Mouse (Mus musculus): ENCODE data around the gene Gm10354.
"Not testable (repeated sequence)": the region's sequence is repeated elsewhere in the genome, so short reads cannot be mapped to it uniquely, and the experiment has no call there.

Gm10354 gene

GRCm38 (mm10) chr5:14955928-14956706 is 22.6 kb downstream of the Gm10354 start:
- not testable (repeated sequence) for DNase-seq (ENCODE audit: low read depth in 2 of 2, low spot score in 2 of 2)

- not testable (repeated sequence) for DNase-seq (ENCODE audit: low read depth in 2 of 2, low spot score in 2 of 2)
Observed at GRCm38 (mm10) chr5:14953587-14953986, 25.1 kb downstream of the Gm10354 start.

- DNase-seq (ENCODE audit: low read depth in 2 of 2, low spot score in 2 of 2), result not testable (repeated sequence)
Observed at GRCm38 (mm10) chr5:14952749-14953148, 26.0 kb downstream of the Gm10354 start.

GRCm38 (mm10) chr5:14951822-14952221 is 26.9 kb downstream of the Gm10354 start:
- DNase-seq (ENCODE audit: low read depth in 2 of 2, low spot score in 2 of 2), result not testable (repeated sequence)

GRCm38 (mm10) chr5:14947482-14948198 is 31.1 kb downstream of the Gm10354 start:
- DNase-seq (ENCODE audit: low read depth in 2 of 2, low spot score in 2 of 2), result not testable (repeated sequence)

GRCm38 (mm10) chr5:14945524-14945923 is 33.2 kb downstream of the Gm10354 start:
- not testable (repeated sequence) for DNase-seq (ENCODE audit: low read depth in 2 of 2, low spot score in 2 of 2)

GRCm38 (mm10) chr5:14941043-14941442 is 37.7 kb downstream of the Gm10354 start:
- not testable (repeated sequence) for DNase-seq (ENCODE audit: low read depth in 2 of 2, low spot score in 2 of 2)

GRCm38 (mm10) chr5:14938329-14938728 is 40.4 kb downstream of the Gm10354 start, which contains the start of gene Speer4e:
Gene Speer4e (minus strand): TSS chr5:14938429.
- DNase-seq (ENCODE audit: low read depth in 2 of 2, low spot score in 2 of 2), result not testable (repeated sequence)

- not testable (repeated sequence) for DNase-seq (ENCODE audit: low read depth in 2 of 2, low spot score in 2 of 2)
Observed at GRCm38 (mm10) chr5:14933721-14934120, 45.0 kb downstream of the Gm10354 start.

GRCm38 (mm10) chr5:14927047-14927446 is 51.7 kb downstream of the Gm10354 start:
- DNase-seq (ENCODE audit: low read depth in 2 of 2, low spot score in 2 of 2), result not testable (repeated sequence)

Data from CD8-positive naive resting alpha-beta T cell, adult 2 months (primary cell).